Mouse (Mus musculus) lung, postnatal 0 days (tissue): ENCODE data around the gene Timd4. TPM values are rescaled to one million over a fixed set of nuclear protein-coding genes. Genes with fewer than 3 reads are reported as not detected.

Experiments used
- ATAC-seq: fragments of 200-750 bp; cut with Nextera tagmentation; 2 replicates; pipeline ENCODE4 v1.8.0; 2017; ENCODE audit warnings: moderate library complexity
- DNase-seq: peaks from one replicate; pipeline ENCODE4 v3.0.0-alpha.2; 2016; ENCODE audit warnings: low spot score
- H3K27ac ChIP-seq: fragments of 300-500 bp; sonication (generic); 2 replicates; pipeline ENCODE4 v1.5.1; 2014; ENCODE audit warnings: antibody characterized with exemption, mild to moderate bottlenecking, low read length, mixed read lengths
- H3K27me3 ChIP-seq: fragments of 300-500 bp; sonication (generic); replicated peaks from 2 replicates; pipeline ENCODE4 v1.6.1; 2014; ENCODE audit warnings: low read length, mixed read lengths; ENCODE audit not compliant: insufficient read depth
- H3K36me3 ChIP-seq: fragments of 300-500 bp; sonication (generic); 2 replicates; pipeline ENCODE4 v1.6.1; 2014; ENCODE audit warnings: low read length, mixed read lengths; ENCODE audit not compliant: insufficient read depth
- H3K4me1 ChIP-seq: fragments of 300-500 bp; sonication (generic); 2 replicates; pipeline ENCODE4 v1.6.1; 2014; ENCODE audit warnings: antibody characterized with exemption, low read depth, low read length, mixed read lengths; ENCODE audit not compliant: insufficient read depth
- H3K4me2 ChIP-seq: fragments of 300-500 bp; sonication (generic); replicated peaks from 2 replicates; pipeline ENCODE4 v1.6.1; 2014; ENCODE audit warnings: low read depth, mild to moderate bottlenecking, low read length, moderate library complexity, mixed read lengths
- H3K4me3 ChIP-seq: fragments of 300-500 bp; sonication (generic); 2 replicates; pipeline ENCODE4 v1.5.1; 2014; ENCODE audit warnings: low read depth, low read length
- H3K9ac ChIP-seq: fragments of 300-500 bp; sonication (generic); replicated peaks from 2 replicates; pipeline ENCODE4 v1.6.1; 2014; ENCODE audit warnings: low read depth, mild to moderate bottlenecking
- H3K9me3 ChIP-seq: fragments of 300-500 bp; sonication (generic); 2 replicates; pipeline ENCODE4 v1.6.1; 2016; ENCODE audit warnings: low read length, mixed read lengths
- CTCF ChIP-seq: IDR thresholded peaks from 2 replicates; pipeline ENCODE4 v1.5.1; 2016; ENCODE audit warnings: antibody characterized with exemption, mild to moderate bottlenecking
- EP300 ChIP-seq: IDR thresholded peaks from 2 replicates; pipeline ENCODE4 v1.6.1; 2016; ENCODE audit warnings: antibody characterized with exemption, mild to moderate bottlenecking, control low read depth
- WGBS: fragments of 180-500 bp; shearing (Covaris S2); extraction: QIAGEN DNeasy Blood & Tissue Kit; methylation state at CpG from one replicate; pipeline ENCODE4 v1.1.7; 2014; 5-methylcytosine and 5-hydroxymethylcytosine counted together
- polyA plus RNA-seq: library from polyadenylated mRNA; unstranded; fragments of >200 nt; fragmentation: Nextera tagmentation; extraction: Ambion mirVana; gene quantifications from 2 replicates; pipeline ENCODE4 v1.2.1, GENCODE M21; 2015

Gene Timd4
- polyA plus RNA-seq, 1 experiment from 2014 or later, result 0.13 TPM

GRCm38 (mm10) chr11:46835080-46835479 lies 24.5 kb downstream of the Timd4 start:
- no peak overlapping the region for H3K4me2 ChIP-seq
- H3K4me3 ChIP-seq, result no peak overlapping the region
- H3K36me3 ChIP-seq, result no peaks in the 10 kb centered on the region
- H3K27me3 ChIP-seq, result no peaks in the 10 kb centered on the region
- H3K9ac ChIP-seq, result no peak overlapping the region
- DNase-seq (no peak), ATAC-seq (no peak)
- H3K9me3 ChIP-seq, result no peaks in the 10 kb centered on the region
- TF ChIP-seq EP300 (no peak), CTCF (no peak)
- H3K4me1 ChIP-seq, result no peaks in the 10 kb centered on the region
- no peak overlapping the region for H3K27ac ChIP-seq
- WGBS, result 25% methylated on average over 1 of the region's 1 CpGs

GRCm38 (mm10) chr11:46842015-46842726 lies 31.6 kb downstream of the Timd4 start:
- 0 out of 2 replicates have a peak, but pooled peaks have one; percentile 9 for TF ChIP-seq EP300
- no peak for TF ChIP-seq CTCF
- no peaks in the 10 kb centered on the region for H3K27me3 ChIP-seq
- 38% methylated on average over 2 of the region's 2 CpGs for WGBS
- DNase-seq (peak; percentile 67), ATAC-seq (peak; percentile 72)
- H3K4me3 ChIP-seq, result no peak overlapping the region
- no peak overlapping the region for H3K9ac ChIP-seq
- H3K27ac ChIP-seq, result no peak overlapping the region
- H3K36me3 ChIP-seq, result no peaks in the 10 kb centered on the region
- no peaks in the 10 kb centered on the region for H3K4me1 ChIP-seq
- H3K4me2 ChIP-seq, result no peak overlapping the region
- no peaks in the 10 kb centered on the region for H3K9me3 ChIP-seq

- H3K4me2 ChIP-seq, result no peak overlapping the region
- H3K27ac ChIP-seq, result no peak overlapping the region
- TF ChIP-seq CTCF (no peak), EP300 (no peak)
- WGBS, result 100% methylated on average over 1 of the region's 1 CpGs
- H3K9me3 ChIP-seq, result no peaks in the 10 kb centered on the region
- no peaks in the 10 kb centered on the region for H3K36me3 ChIP-seq
- no peak overlapping the region for H3K4me3 ChIP-seq
- ATAC-seq, result no peak
- no peak for DNase-seq
- H3K9ac ChIP-seq, result no peak overlapping the region
- H3K4me1 ChIP-seq, result 0 out of 2 replicates have a peak, but pooled peaks cover 6% of the 10 kb centered on the region
- no peaks in the 10 kb centered on the region for H3K27me3 ChIP-seq
Measured at GRCm38 (mm10) chr11:46846661-46847060, 36.1 kb downstream of the Timd4 start.

- ATAC-seq (no peak), DNase-seq (no peak)
- Histone ChIP-seq H3K27me3 (no peaks in the 10 kb centered on the region), H3K9ac (no peak overlapping the region), H3K27ac (no peak overlapping the region), H3K4me1 (0 out of 2 replicates have a peak, but pooled peaks cover 6% of the 10 kb centered on the region), H3K4me3 (no peak overlapping the region), H3K36me3 (no peaks in the 10 kb centered on the region), H3K4me2 (no peak overlapping the region), H3K9me3 (no peaks in the 10 kb centered on the region)
- WGBS, result 46% methylated on average over 3 of the region's 3 CpGs
- TF ChIP-seq CTCF, result no peak
- TF ChIP-seq EP300, result no peak
Measured at GRCm38 (mm10) chr11:46847827-46848220, 37.2 kb downstream of the Timd4 start.

- no peaks in the 10 kb centered on the region for H3K36me3 ChIP-seq
- WGBS, result 20% methylated on average over 8 of the region's 8 CpGs
- no peak overlapping the region for H3K4me2 ChIP-seq
- H3K4me3 ChIP-seq, result no peak overlapping the region
- no peaks in the 10 kb centered on the region for H3K27me3 ChIP-seq
- H3K9ac ChIP-seq, result no peak overlapping the region
- 0 out of 2 replicates have a peak, but pooled peaks cover 6% of the 10 kb centered on the region for H3K4me1 ChIP-seq
- no peak for TF ChIP-seq EP300
- peak; percentile 59 for TF ChIP-seq CTCF
- no peak overlapping the region for H3K27ac ChIP-seq
- no peaks in the 10 kb centered on the region for H3K9me3 ChIP-seq
- DNase-seq (peak; percentile 61), ATAC-seq (peak; percentile 40; the same call in 1 of the 2 replicates)
Measured at GRCm38 (mm10) chr11:46848221-46848971, 37.8 kb downstream of the Timd4 start.

GRCm38 (mm10) chr11:46864809-46865208 lies 54.2 kb downstream of the Timd4 start:
- Histone ChIP-seq H3K4me2 (no peak overlapping the region), H3K36me3 (no peaks in the 10 kb centered on the region), H3K4me3 (no peak overlapping the region), H3K27me3 (no peaks in the 10 kb centered on the region), H3K4me1 (no peaks in the 10 kb centered on the region), H3K9ac (no peak overlapping the region), H3K27ac (no peak overlapping the region), H3K9me3 (no peaks in the 10 kb centered on the region)
- TF ChIP-seq EP300 (no peak), CTCF (peak; percentile 48)
- ATAC-seq (no peak), DNase-seq (no peak)
- 86% methylated on average over 1 of the region's 1 CpGs for WGBS
